Mouse (Mus musculus) left cerebral cortex, postnatal 36 days (tissue): ENCODE measurements around the gene Slc9a3. TPM values are rescaled to one million over a fixed set of nuclear protein-coding genes. Genes with fewer than 3 reads are reported as not detected.

ENCODE experiments used
- total RNA-seq, 2 experiments: library from RNA; stranded (reverse); gene quantifications; 2 replicates each; pipeline ENCODE4 v1.2.3; 2021

The Slc9a3 gene
- total RNA-seq, 2 experiments from 2014 or later: 1.4 to 2.4 TPM

Other genes with a start within 250 kb of the Slc9a3 start
- 1 to 10 TPM; 1.3 to 1.4 TPM for gene Trip13, start 183.7 kb upstream of the Slc9a3 start, total RNA-seq
- 10 to 100 TPM; 71.1 to 83.8 TPM for gene Brd9, start 183.6 kb upstream of the Slc9a3 start, total RNA-seq
- gene Zdhhc11, start 157.6 kb upstream of the Slc9a3 start, total RNA-seq: not detected
- 100 to 1,000 TPM; 340 to 404 TPM for gene Tppp, start 112.0 kb upstream of the Slc9a3 start, total RNA-seq
- 1 to 10 TPM; 1.6 to 2.2 TPM for gene Cep72, start 59.2 kb upstream of the Slc9a3 start, total RNA-seq
- 10 to 100 TPM; 72.1 to 82.8 TPM for gene Exoc3, start 87.3 kb downstream of the Slc9a3 start, total RNA-seq
- gene Ahrr, start 170.9 kb downstream of the Slc9a3 start, total RNA-seq: under 1 TPM; 0.64 to 0.70 TPM
- gene Pdcd6, start 196.1 kb downstream of the Slc9a3 start, total RNA-seq: 10 to 100 TPM; 80.6 to 87.7 TPM
- gene Sdha, start 228.8 kb downstream of the Slc9a3 start, total RNA-seq: 100 to 1,000 TPM; 287 to 333 TPM
- gene Ccdc127, start 228.9 kb downstream of the Slc9a3 start, total RNA-seq: 10 to 100 TPM; 83.1 to 98.0 TPM
- not detected for gene Lrrc14b, start 242.5 kb downstream of the Slc9a3 start, total RNA-seq